Comparison of ENCODE assay signal across 7 mouse cellular contexts in the genomic region with DNA sequence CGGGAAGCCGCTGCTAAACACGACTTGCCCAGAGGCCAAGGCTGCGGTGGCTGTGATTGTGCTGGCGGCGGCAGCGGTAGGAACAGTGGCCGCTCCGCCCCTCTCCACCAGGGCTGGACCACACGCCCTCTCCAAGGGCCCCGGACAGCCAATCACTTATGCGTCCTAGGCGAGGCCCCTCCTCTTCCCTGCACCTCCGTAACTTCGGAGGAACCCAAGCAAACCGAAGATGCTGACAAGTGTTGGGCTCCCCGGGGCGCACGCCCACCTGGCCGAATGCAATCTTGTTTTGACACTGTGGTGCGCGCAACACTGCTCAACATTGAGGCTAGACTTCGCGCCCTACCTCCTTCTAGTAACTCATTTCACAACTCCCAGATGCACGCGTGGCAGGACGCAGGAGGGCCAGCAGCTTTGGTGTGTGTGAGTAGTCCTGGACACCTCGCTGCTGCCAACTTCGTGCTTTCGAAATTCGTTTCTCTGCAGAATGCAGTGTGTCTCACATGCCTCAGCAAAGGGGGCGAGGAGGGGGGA. TPM values are rescaled to one million over a fixed set of nuclear protein-coding genes. Genes with fewer than 3 reads are reported as not detected.
DNase-seq lines count a peak whose midpoint lies in the region; ATAC-seq lines count a peak whose summit lies in the region.

A gene (minus strand): TSS at position 25 of the 534 bp plus-strand sequence.

- peak; percentile 6 for DNase-seq in T-cell, adult 2 months (ENCODE audit: low spot score)
- DNase-seq in embryo, embryonic 10 days (ENCODE audit: low spot score) = peak; percentile 88
- DNase-seq in gastrocnemius, postnatal 36 days = peak; percentile 26 to 41
- peak; percentile 66 for DNase-seq in induced T-regulatory cell, adult 2 months (ENCODE audit: low read depth)
- DNase-seq in midbrain, embryonic 14.5 days = peak; percentile 75

- H3K27me3 ChIP-seq in limb, embryonic 15.5 days = peaks cover 57% of the 10 kb centered on the region
- H3K27me3 ChIP-seq in midbrain, embryonic 14.5 days (ENCODE audit: control insufficient read depth, insufficient read depth, low read length) = peaks cover 59% of the 10 kb centered on the region
- peaks cover 14% of the 10 kb centered on the region for H3K27me3 ChIP-seq in stomach, embryonic 14.5 days (ENCODE audit: control insufficient read depth, insufficient read depth, low read length)

- intact Hi-C loops in gastrocnemius, postnatal 36 days (cut with DNase I) = no loop called here

- peaks cover 18% of the 10 kb centered on the region for H3K4me1 ChIP-seq in limb, embryonic 15.5 days
- H3K4me1 ChIP-seq in midbrain, embryonic 14.5 days (ENCODE audit: control insufficient read depth, insufficient read depth, low read length) = peaks cover 20% of the 10 kb centered on the region
- H3K4me1 ChIP-seq in stomach, embryonic 14.5 days (ENCODE audit: control insufficient read depth, insufficient read depth, low read length) = 0 out of 2 replicates have a peak, but pooled peaks cover 8% of the 10 kb centered on the region

- 1% methylated on average over 32 of the region's 32 CpGs for WGBS in limb, embryonic 15.5 days
- 1% methylated on average over 32 of the region's 32 CpGs for WGBS in midbrain, embryonic 14.5 days
- WGBS in stomach, embryonic 14.5 days = 1% methylated on average over 32 of the region's 32 CpGs

- ATAC-seq in limb, embryonic 15.5 days (ENCODE audit: insufficient number of reproducible peaks, low FRiP score, low TSS enrichment, low read depth) = peak; percentile 89
- peak; percentile 87 for ATAC-seq in midbrain, embryonic 14.5 days (ENCODE audit: low FRiP score, low TSS enrichment)
- peak; percentile 95 for ATAC-seq in stomach, embryonic 14.5 days (ENCODE audit: insufficient number of reproducible peaks, insufficient read depth, low FRiP score, low read depth)

- 0 out of 2 replicates have a peak within 1 kb of the TSS, but pooled peaks have one; percentile 21 for H3K9ac ChIP-seq in limb, embryonic 15.5 days
- H3K9ac ChIP-seq in midbrain, embryonic 14.5 days (replicated peaks; ENCODE audit: low read length) = peak within 1 kb of the TSS; percentile 45; the same call in 1 of the 2 replicates
- peak within 1 kb of the TSS; percentile 25; the same call in 1 of the 2 replicates for H3K9ac ChIP-seq in stomach, embryonic 14.5 days (replicated peaks; ENCODE audit: low read depth, low read length)

- H3K9me3 ChIP-seq in limb, embryonic 15.5 days = no peaks in the 10 kb centered on the region
- no peaks in the 10 kb centered on the region for H3K9me3 ChIP-seq in midbrain, embryonic 14.5 days (ENCODE audit: control insufficient read depth, low read length)
- H3K9me3 ChIP-seq in stomach, embryonic 14.5 days (ENCODE audit: control insufficient read depth, low read depth, low read length) = no peaks in the 10 kb centered on the region

- 0 out of 2 replicates have a peak, but pooled peaks cover 7% of the 10 kb centered on the region for H3K36me3 ChIP-seq in limb, embryonic 15.5 days
- H3K36me3 ChIP-seq in midbrain, embryonic 14.5 days (ENCODE audit: control insufficient read depth, insufficient read depth, low read length) = 0 out of 2 replicates have a peak, but pooled peaks cover 7% of the 10 kb centered on the region
- peaks cover 6% of the 10 kb centered on the region; the same call in 1 of the 2 replicates for H3K36me3 ChIP-seq in stomach, embryonic 14.5 days (ENCODE audit: control insufficient read depth, insufficient read depth, low read length)

- no peak within 1 kb of the TSS for H3K27ac ChIP-seq in limb, embryonic 15.5 days
- no peak within 1 kb of the TSS for H3K27ac ChIP-seq in midbrain, embryonic 14.5 days (replicated peaks; ENCODE audit: low read depth, low read length)
- H3K27ac ChIP-seq in stomach, embryonic 14.5 days (ENCODE audit: low read length) = no peak within 1 kb of the TSS

- peak within 1 kb of the TSS; percentile 88 for H3K4me2 ChIP-seq in limb, embryonic 15.5 days
- H3K4me2 ChIP-seq in midbrain, embryonic 14.5 days (ENCODE audit: low read length) = peak within 1 kb of the TSS; percentile 94
- peak within 1 kb of the TSS; percentile 96 for H3K4me2 ChIP-seq in stomach, embryonic 14.5 days (replicated peaks; ENCODE audit: low read depth, low read length)

- H3K4me3 ChIP-seq in limb, embryonic 15.5 days = peak within 1 kb of the TSS; percentile 42
- H3K4me3 ChIP-seq in midbrain, embryonic 14.5 days (replicated peaks; ENCODE audit: low read depth, low read length) = peak within 1 kb of the TSS; percentile 42
- peak within 1 kb of the TSS; percentile 39 for H3K4me3 ChIP-seq in stomach, embryonic 14.5 days (ENCODE audit: low read depth, low read length)

RNA-seq across cellular contexts. Expression of the gene that starts here (rescaled TPM):
- under 1 TPM; 0.07 to 0.08 TPM for total RNA-seq in gastrocnemius, postnatal 36 days (2021)
- 0.46 and 0.52 TPM in 2 replicates for polyA plus RNA-seq in limb, embryonic 15.5 days (2015; fragmentation: Nextera tagmentation; extraction: Ambion mirVana)
- 1.1 and 1.8 TPM in 2 replicates for polyA plus RNA-seq in midbrain, embryonic 14.5 days (2014; fragmentation: Nextera tagmentation; extraction: Ambion mirVana)
- polyA plus RNA-seq in stomach, embryonic 14.5 days (2014; fragmentation: Nextera tagmentation; extraction: Ambion mirVana) = 0.14 and 0.25 TPM in 2 replicates

Comparison
In these comparisons a context has a peak if more than half of its experiments do, and no peak if none do; other contexts are left out.
1. Peak in DNase-seq in gastrocnemius, postnatal 36 days; RNA of the gene not detected or under 1 TPM.
2. Peak in ATAC-seq, H3K4me3 ChIP-seq, H3K9ac ChIP-seq and H3K4me2 ChIP-seq in limb, embryonic 15.5 days; RNA of the gene not detected or under 1 TPM.
3. Peak in ATAC-seq, H3K4me3 ChIP-seq, H3K9ac ChIP-seq and H3K4me2 ChIP-seq in stomach, embryonic 14.5 days; RNA of the gene not detected or under 1 TPM.
4. DNase-seq: peak in every context shown above with its lines; median percentile 88 in embryo, embryonic 10 days; 75 in midbrain, embryonic 14.5 days; 66 in induced T-regulatory cell, adult 2 months; 34 in gastrocnemius, postnatal 36 days; 6 in T-cell, adult 2 months.